Mouse (Mus musculus) urinary bladder, postnatal 10 days (tissue): ENCODE measurements around the gene Catsperg1.
"Not testable (repeated sequence)": the region's sequence is repeated elsewhere in the genome, so short reads cannot be mapped to it uniquely, and the experiment has no call there.

Experiments
- DNase-seq: peaks from one replicate; pipeline ENCODE4 v3.0.0; 2022; ENCODE audit warnings: low spot score

Gene Catsperg1

DNA sequence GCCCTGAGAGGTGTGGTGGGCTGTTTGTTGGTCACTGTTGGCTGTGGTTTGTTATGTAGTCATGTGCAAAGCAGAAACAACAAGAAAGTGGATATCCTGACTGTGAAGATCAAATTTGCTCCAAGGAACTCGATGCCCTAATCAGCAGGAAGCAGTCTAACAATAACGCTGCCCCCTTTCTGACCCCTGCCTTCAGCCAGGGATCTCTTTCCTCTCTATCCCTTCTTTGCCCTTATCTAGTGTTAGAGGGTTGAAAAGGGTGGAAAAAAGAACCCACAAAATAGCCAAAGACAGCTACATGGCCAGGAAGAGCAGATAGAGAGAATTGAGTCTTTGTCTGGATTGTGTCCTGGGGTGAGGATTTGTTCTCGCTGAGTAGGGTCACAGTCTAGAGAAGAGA lies 16.7 kb upstream of the Catsperg1 start:
- DNase-seq: no peak

- no peak for DNase-seq
These were observed 14.4 kb upstream of the Catsperg1 start for GRCm38 (mm10) chr7:29228202-29228601.

- no peak for DNase-seq
These were observed 11.7 kb upstream of the Catsperg1 start for GRCm38 (mm10) chr7:29225520-29225919.

GRCm38 (mm10) chr7:29224756-29225394 lies 11.0 kb upstream of the Catsperg1 start:
- DNase-seq: no peak

DNA sequence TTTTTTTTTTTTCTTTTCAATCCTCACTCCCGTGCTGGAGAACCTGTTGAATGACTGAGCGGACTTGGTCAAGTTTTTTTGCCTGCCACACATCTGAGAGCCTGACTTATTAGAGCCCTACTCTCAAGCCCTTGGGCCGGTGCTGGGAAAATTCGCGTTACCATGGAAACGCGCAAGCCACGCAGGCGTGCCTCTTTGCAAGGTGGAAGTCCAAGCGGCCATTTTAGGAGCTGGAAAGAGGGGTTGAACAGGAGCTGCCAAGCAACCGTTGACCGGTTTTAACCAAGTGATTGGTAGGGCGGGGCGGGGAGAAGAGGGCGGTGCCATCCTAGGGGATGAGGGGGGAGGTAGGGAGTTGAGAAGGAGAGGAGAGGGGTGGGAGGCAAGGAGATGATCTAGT lies 1.0 kb upstream of the Catsperg1 start:
- DNase-seq: no peak

- DNase-seq: no peak
These were observed 401 bp upstream of the Catsperg1 start for GRCm38 (mm10) chr7:29214236-29214635.

DNA sequence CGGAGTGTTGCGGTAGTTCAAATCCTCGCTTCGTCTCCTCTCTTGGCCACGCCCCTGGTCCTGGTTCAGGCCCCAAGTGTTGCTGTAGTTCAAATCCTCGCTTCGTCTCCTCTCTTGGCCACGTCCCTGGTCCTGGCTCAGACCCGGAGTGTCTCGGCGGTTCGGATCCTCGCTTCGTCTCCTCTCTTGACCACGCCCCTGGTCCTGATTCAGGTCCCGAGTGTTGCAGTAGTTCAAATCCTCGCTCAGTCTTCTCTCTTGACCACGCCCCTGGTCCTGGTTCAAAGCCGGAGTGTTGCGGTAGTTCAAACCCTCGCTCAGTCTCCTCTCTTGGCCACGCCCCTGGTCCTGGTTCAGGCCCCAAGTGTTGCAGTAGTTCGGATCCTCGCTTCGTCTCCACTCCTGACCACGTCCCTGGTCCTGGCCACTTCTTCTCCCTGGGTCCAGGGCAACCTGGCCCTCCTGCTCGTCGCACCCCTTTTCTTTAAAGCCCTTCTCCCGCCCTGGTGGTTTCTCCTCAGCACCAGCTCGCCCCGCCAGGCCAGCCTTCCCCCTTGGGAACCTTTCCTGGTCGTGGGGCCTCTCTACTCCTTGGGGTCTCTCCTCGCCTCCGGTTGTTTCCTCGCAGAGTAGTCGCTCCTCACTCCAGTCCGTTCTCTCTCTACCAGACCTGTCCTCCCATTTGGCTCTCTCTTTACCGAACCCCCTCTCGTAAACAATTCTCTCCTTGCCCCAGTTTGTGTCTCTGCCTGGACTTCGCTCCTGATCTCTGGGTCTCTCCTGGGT lies 867 bp downstream of the Catsperg1 start:
- DNase-seq: not testable (repeated sequence)

GRCm38 (mm10) chr7:29212199-29212765 lies 1.6 kb downstream of the Catsperg1 start:
- DNase-seq: no peak

- DNase-seq: peak; percentile 41
These were observed 2.2 kb downstream of the Catsperg1 start for GRCm38 (mm10) chr7:29211415-29212198.

- not testable (repeated sequence) for DNase-seq
These were observed 2.8 kb downstream of the Catsperg1 start for GRCm38 (mm10) chr7:29211013-29211412.

DNA sequence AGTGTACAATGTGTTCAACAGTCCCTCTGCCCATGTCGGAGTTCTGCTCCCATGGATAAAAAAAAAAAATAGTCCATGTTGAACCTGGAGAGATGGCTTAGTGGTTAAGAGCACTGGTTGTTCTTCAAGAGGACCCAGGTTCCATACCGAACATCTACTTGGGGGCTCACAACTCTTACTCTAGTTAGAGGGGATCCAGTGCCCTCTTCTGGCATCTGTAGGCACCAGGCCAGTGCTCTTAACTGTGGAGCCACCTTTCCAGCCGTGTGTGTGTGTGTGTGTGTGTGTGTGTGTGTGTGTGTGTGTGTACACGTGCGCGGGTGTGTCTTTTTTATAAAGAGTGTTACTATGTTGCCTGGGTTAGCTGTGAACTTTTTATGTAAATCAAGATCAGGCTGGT lies 11.3 kb downstream of the Catsperg1 start:
- no peak for DNase-seq

DNA sequence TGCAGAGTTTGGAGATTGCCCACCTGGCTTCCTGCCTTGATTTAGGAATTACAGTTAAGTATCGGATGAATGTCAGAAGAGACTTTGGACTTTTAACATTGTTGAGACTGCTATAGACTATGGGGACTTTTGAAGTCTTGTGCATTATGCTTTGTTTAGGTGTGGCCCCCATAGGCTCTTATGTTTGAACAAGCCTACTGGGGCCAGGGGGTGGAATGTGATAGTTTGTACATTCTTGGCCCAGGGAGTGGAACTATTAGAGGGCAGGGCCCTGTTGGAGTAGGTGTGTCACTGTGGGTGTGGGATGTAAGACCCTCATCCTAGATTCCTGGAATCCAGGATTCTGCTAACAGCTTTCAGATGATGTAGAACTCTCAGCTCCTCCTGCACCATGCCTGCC lies 19.6 kb downstream of the Catsperg1 start:
- DNase-seq: not testable (repeated sequence)

DNA sequence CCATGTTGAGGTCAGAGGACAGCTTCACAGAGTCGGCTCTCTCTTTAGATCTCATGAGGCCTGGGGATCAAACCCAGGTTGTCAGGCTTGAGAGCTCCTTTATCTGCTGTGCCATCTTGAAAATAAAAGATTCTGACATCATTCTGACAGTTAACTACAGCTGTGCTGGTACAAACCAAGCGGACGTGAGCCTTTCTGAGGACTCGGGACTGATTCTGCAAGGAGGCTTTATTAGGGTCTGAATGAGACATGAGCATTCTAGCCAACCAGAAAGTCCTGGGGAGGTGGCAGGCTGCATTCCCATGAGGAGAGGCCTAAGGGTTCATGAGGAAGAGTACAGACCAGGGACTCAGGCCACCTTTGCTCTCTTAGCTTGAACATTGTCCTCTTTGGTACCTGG lies 32.5 kb downstream of the Catsperg1 start:
- DNase-seq: not testable (repeated sequence)

- no peak for DNase-seq
These were observed 33.0 kb downstream of the Catsperg1 start for GRCm38 (mm10) chr7:29180854-29181236.

DNA sequence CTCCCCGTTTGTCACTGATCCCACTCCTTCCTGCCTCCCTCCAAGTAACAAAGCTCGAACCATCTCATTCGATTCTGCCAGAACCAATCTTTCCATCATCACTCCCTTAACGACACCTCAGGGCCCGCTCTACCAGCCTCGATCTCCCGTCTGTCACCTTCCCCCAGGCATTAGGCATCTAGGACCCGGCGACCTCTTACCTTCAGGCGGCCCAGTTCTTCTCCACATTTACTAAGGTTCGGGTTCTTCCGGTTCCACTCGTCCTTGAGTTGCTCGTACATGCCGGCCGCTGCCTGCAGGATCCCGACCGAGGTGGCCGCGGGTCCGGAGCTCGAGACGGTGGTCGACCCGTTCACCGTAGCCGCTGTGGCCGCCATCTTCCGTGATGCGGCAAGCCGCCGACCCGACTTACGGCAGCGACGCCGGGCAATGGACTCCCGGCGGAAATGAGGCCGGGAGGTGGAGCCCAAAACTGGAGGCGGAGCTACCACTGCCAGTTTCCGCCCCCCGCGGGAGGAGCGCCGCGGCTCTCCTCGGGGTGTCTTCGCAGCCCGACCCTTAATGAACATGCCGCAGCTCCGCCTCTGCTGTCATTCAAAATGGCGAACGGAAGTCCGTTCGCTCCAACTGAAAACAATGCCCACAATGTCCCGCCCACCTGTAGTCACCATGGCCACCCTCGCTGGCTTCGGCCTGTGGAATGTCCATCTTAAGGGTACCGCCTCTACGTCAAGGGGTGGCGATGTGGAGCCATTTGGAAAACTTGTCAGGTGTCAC lies 33.6 kb downstream of the Catsperg1 start, which contains the start of gene Psmd8:
Gene Psmd8 (minus strand): TSS at position 625 of the 777 bp plus-strand sequence.
- DNase-seq: peak; percentile 81

DNA sequence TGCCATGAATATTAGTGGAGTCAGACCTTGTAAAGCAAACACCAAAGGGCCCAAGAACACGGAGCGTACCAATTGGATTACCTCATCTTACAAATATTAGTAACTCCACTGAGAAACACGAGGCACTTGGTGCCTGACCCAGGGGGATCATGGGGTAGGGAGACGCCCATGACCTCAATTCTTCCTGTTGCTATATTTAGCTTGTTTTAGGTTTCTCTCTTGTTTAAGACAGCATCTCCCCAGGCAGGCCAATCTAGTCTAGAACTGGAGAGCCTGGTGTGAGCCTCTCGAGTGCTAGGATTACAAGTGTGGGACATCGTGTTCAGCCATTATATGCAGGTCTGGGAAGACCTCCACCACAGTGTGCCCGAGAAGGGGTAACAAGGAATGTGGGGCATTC lies 34.5 kb downstream of the Catsperg1 start:
- no peak for DNase-seq

DNA sequence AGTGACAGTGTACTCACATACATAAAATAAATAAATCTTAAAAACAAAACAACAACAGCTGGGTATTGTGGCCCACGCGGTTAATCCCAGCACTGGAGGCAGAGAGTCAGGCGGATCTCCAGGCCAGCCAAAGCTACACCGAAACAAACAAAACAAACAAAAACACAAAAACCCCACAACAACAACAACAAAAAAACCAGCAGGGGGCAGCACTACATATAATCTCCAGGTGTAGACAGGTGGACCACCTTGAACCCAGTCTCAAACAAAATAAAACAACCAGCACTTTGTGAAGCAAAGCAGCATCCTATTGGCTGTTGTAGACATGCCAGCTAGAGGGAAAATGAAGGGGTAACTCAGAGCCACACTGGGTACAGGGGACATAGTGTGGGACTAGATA lies 35.7 kb downstream of the Catsperg1 start:
- DNase-seq: no peak

DNA sequence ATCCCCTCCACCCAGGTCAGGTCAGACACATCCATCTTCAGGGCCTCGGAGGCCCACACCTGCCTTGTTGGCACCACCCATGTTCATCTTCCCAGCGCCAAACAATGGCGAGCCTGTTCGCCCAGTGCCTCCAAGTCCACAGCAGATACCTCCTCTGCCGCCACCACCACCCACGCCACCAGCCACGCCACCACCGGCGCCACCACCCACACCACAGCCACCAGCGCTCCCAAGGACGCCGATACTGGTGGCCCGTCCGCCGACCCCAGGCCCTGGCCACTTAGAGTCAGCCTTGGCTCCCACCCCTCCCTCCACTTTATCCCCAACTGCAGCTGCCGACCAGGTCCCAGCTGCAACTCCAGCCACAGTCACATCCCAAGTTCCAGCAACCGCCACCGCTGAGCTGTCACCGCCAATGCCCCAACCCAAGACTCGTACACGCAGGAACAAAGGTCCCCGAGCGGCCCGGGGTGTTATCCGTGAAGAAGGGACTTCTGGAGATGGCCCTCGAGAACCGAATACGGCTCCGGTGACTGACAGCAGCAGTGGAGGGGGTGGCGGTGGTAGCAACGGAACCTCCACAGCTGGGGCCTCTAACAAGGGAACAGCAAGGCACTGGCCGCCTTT lies 41.3 kb downstream of the Catsperg1 start:
- DNase-seq: no peak

- DNase-seq: no peak
These were observed 42.2 kb downstream of the Catsperg1 start for GRCm38 (mm10) chr7:29171562-29172097.

GRCm38 (mm10) chr7:29170755-29171561 lies 42.9 kb downstream of the Catsperg1 start:
- DNase-seq: no peak
